Mouse (Mus musculus): ENCODE data around the gene Elmo1. TPM values are rescaled to one million over a fixed set of nuclear protein-coding genes. Genes with fewer than 3 reads are reported as not detected.

Elmo1 gene
- polyA plus RNA-seq, 1 experiment from 2014 or later: 3.1 TPM

GRCm38 (mm10) chr13:20164837-20165236 lies 74.4 kb downstream of the Elmo1 start:
- DNase-seq (no peak), ATAC-seq (ENCODE audit: low read depth) (peak; percentile 39; the same call in 1 of the 2 replicates)
- Histone ChIP-seq H3K27me3 (peaks cover 3% of the 10 kb centered on the region), H3K9me3 (replicated peaks) (no peaks in the 10 kb centered on the region), H3K36me3 (no peaks in the 10 kb centered on the region), H3K27ac (peak overlapping the region; percentile 60), H3K9ac (no peak overlapping the region), H3K4me2 (no peak overlapping the region), H3K4me3 (replicated peaks) (no peak overlapping the region), H3K4me1 (replicated peaks) (peaks cover 49% of the 10 kb centered on the region)
- 61% methylated on average over 2 of the region's 2 CpGs for WGBS (ENCODE audit: insufficient replicate concordance)

DNA sequence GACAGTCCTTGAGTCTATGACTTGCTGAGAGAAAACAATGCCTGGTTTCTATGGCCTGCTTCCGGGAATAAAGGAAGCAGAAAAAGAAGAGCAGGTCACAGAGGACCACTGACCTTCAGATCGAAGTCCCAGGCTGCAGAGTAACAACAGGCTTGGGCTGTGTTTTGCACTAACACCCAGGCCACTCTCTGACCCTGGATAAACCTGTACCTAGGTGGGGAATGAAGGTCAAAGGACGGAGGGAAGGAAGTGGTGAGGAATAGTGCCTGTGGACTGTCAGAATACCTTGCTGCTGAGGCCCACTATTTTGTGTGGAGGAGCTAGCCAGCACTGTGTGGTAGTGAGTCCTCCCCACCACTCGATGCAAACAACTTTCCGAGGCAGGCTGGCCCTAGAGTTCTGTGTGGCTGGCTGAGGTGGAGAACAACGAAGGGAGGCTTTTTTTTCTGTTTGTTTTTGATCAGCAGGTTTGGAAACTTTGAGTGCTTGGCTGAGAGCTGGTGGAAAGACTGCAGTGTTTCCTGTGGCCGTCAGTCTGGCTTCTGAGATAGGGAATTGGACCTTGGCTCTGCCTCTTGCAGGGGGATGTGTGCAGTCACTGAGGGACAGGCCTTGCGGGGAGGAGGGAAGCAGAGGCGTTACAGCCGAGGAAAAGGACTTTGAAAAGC lies 83.7 kb downstream of the Elmo1 start:
- 8% methylated on average over 10 of the region's 10 CpGs for WGBS (ENCODE audit: insufficient replicate concordance)
- ATAC-seq (ENCODE audit: low read depth) (peak; percentile 72), DNase-seq (no peak)
- no peak overlapping the region for H3K4me3 ChIP-seq (replicated peaks)
- H3K9me3 ChIP-seq (replicated peaks): no peaks in the 10 kb centered on the region
- H3K27ac ChIP-seq: peak overlapping the region; percentile 72
- no peaks in the 10 kb centered on the region for H3K36me3 ChIP-seq
- H3K4me1 ChIP-seq (replicated peaks): peaks cover 20% of the 10 kb centered on the region
- H3K27me3 ChIP-seq: peaks cover 41% of the 10 kb centered on the region
- H3K4me2 ChIP-seq: 0 out of 2 replicates have a peak overlapping the region, but pooled peaks have one; percentile 11
- peak overlapping the region; percentile 18; the same call in 1 of the 2 replicates for H3K9ac ChIP-seq

DNA sequence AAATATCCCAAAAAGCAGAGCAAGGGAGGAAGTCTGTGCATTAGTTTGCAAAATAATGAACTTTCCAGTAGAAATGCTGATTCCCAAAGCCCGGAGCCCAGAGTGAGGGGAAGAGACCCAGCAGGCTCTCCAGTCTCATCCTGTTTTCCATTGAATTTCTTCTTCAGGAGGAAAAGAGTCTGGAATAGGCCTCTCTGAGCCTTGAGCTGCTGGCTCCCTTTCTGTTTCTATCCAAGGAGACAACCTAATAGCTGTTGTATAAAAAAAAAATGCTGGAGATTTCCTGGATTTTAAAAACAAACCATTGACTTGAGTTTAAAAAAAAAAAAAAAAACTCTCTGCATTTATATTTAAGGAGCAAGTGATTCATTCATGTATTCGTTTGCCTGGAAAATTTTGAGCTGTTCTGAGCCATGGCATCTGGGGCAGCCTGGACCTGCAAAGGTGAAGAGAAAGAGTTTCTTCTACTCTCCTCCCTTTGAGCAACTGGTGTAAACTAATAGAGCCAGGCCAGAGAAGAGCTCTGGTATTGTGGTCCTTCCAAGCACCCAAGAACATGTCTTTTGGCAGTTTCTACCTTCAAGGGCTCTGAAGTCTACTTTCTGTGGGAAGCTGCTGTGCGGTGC lies 84.4 kb downstream of the Elmo1 start:
- H3K4me2 ChIP-seq: 0 out of 2 replicates have a peak overlapping the region, but pooled peaks have one; percentile 11
- ATAC-seq (ENCODE audit: low read depth): no peak
- peak overlapping the region; percentile 72 for H3K27ac ChIP-seq
- no peak overlapping the region; the same call in 1 of the 2 replicates for H3K9ac ChIP-seq
- peaks cover 20% of the 10 kb centered on the region for H3K4me1 ChIP-seq (replicated peaks)
- WGBS (ENCODE audit: insufficient replicate concordance): 45% methylated on average over 3 of the region's 3 CpGs
- DNase-seq: no peak
- H3K27me3 ChIP-seq: peaks cover 41% of the 10 kb centered on the region
- H3K4me3 ChIP-seq (replicated peaks): no peak overlapping the region
- H3K9me3 ChIP-seq (replicated peaks): no peaks in the 10 kb centered on the region
- H3K36me3 ChIP-seq: no peaks in the 10 kb centered on the region

- DNase-seq: no peak
- peaks cover 41% of the 10 kb centered on the region for H3K4me1 ChIP-seq (replicated peaks)
- H3K9me3 ChIP-seq (replicated peaks): no peaks in the 10 kb centered on the region
- WGBS (ENCODE audit: insufficient replicate concordance): 43% methylated on average over 5 of the region's 5 CpGs
- no peak overlapping the region for H3K4me2 ChIP-seq
- no peak overlapping the region for H3K9ac ChIP-seq
- H3K27me3 ChIP-seq: peaks cover 52% of the 10 kb centered on the region
- ATAC-seq (ENCODE audit: low read depth): no peak
- no peak overlapping the region for H3K4me3 ChIP-seq (replicated peaks)
- H3K36me3 ChIP-seq: no peaks in the 10 kb centered on the region
- no peak overlapping the region for H3K27ac ChIP-seq
Measured at GRCm38 (mm10) chr13:20180738-20181137, 90.3 kb downstream of the Elmo1 start.

- Histone ChIP-seq H3K27ac (no peak overlapping the region), H3K4me1 (replicated peaks) (peaks cover 43% of the 10 kb centered on the region), H3K9me3 (replicated peaks) (no peaks in the 10 kb centered on the region), H3K4me3 (replicated peaks) (no peak overlapping the region), H3K4me2 (no peak overlapping the region), H3K9ac (no peak overlapping the region), H3K27me3 (peaks cover 54% of the 10 kb centered on the region), H3K36me3 (no peaks in the 10 kb centered on the region)
- ATAC-seq (ENCODE audit: low read depth): no peak
- no peak for DNase-seq
- 37% methylated on average over 4 of the region's 4 CpGs for WGBS (ENCODE audit: insufficient replicate concordance)
Measured at GRCm38 (mm10) chr13:20181321-20181720, 90.9 kb downstream of the Elmo1 start.

DNA sequence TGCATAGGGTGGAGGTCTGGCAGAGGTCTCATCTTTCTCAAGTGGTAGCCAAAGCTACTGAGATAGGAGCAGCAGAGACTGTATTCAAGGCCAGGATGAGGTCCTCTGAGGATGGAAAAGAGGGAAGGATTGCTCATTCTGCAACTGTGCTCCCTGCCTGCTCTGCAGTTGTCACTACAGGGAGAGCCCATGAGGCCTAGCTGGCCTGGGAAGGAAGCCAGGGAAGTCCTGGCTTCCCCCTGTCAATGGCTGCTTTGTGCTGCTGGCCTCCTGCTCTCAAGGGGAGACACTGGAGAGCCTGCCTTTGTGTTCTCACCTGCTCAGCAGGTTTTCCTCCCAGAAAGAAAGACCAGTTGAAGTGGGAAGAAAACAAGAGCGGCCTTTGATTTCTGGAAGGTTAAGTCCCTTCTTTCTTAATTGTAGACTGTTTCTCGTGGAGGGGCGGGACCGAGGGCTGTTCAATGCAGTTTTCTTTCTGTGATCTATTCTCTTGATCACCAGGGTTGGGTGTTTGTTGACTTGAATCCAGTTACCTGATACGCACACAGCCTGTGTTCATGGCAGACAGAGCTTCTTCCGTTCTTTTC lies 91.9 kb downstream of the Elmo1 start:
- no peak overlapping the region for H3K4me2 ChIP-seq
- H3K27me3 ChIP-seq: peaks cover 52% of the 10 kb centered on the region
- H3K4me3 ChIP-seq (replicated peaks): no peak overlapping the region
- no peak for ATAC-seq (ENCODE audit: low read depth)
- H3K9me3 ChIP-seq (replicated peaks): no peaks in the 10 kb centered on the region
- H3K36me3 ChIP-seq: no peaks in the 10 kb centered on the region
- H3K4me1 ChIP-seq (replicated peaks): peaks cover 48% of the 10 kb centered on the region
- H3K27ac ChIP-seq: no peak overlapping the region
- no peak overlapping the region for H3K9ac ChIP-seq
- 73% methylated on average over 6 of the region's 6 CpGs for WGBS (ENCODE audit: insufficient replicate concordance)
- DNase-seq: no peak

DNA sequence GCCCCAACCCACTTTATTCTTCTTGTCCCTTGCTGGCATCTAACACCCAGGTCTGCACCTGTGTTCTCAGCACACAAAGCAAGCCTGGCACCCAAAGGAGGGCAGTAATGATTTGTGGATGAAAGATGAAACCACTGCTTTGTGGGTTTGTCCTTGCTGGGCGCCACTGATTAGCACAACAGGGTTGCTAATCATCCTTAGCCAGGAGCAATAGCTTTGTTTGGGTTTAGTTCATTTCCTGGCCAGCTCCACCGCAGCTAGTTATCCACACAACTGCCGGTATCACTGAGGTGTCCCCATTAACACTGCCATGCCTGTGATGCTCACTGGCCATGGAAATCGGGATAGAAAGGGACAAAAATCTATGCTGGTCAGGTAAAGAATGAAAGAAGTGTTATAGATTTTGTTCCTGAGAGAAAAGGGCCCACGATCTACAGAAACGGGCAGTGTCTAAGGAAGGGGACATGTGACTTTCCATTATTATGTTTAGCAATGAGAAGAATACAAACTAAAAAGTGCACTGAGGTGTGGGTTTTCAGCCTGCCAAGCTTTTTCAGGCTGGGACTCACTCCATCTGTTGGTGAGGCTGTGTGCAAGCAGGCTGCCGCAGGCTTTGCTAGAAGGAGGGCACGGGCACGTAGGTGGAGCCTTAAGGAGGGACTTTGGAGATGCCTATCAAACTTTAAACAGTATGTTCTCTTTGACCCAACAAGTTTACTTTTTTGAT lies 93.3 kb downstream of the Elmo1 start:
- ATAC-seq (ENCODE audit: low read depth): peak; percentile 53; the same call in 1 of the 2 replicates
- Histone ChIP-seq H3K9me3 (replicated peaks) (no peaks in the 10 kb centered on the region), H3K4me1 (replicated peaks) (peaks cover 60% of the 10 kb centered on the region), H3K27ac (0 out of 2 replicates have a peak overlapping the region, but pooled peaks have one; percentile 10), H3K4me2 (peak overlapping the region; percentile 27), H3K4me3 (replicated peaks) (no peak overlapping the region), H3K36me3 (no peaks in the 10 kb centered on the region), H3K27me3 (peaks cover 52% of the 10 kb centered on the region), H3K9ac (no peak overlapping the region)
- DNase-seq: peak; percentile 32
- WGBS (ENCODE audit: insufficient replicate concordance): 5% methylated on average over 9 of the region's 9 CpGs

DNA sequence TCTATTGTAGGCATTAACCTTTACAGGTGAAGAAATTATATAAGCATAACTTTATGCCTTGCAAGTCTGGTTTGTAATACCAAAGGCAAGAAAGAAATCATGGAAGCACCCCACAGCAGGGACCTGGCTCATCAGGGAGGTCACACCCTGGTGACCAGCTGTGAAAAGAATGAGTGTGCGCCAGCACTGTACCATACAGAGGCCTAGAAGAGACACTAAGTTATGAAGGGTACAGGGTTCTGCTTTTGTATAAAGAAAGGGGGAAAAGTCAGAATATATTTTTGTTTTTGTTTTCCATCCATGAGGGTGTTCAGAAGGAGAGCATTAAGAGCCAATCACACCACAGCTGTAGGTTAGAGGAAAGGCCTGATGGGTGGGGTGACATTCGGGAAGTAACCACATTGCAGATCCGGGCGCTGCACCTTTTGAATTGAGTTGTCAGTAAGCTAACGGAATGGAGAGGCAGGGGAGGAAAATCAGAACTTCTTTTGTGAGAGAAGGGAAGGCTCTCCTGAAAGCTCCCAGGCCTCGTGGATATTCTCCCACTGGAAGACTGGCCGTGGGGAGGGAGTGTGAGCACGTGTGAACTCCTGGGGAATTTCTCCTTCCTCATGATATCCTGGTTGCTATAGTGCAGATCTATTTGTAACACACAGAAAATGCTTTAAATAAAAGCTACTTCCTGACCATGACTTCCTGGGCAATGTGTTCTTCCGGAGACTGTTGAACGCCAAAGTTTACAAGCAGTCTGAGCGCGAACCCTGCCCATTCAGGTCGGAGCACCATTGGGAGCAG lies 94.0 kb downstream of the Elmo1 start:
- no peak for DNase-seq
- peak overlapping the region; percentile 63 for H3K4me2 ChIP-seq
- WGBS (ENCODE audit: insufficient replicate concordance): 15% methylated on average over 13 of the region's 13 CpGs

DNA sequence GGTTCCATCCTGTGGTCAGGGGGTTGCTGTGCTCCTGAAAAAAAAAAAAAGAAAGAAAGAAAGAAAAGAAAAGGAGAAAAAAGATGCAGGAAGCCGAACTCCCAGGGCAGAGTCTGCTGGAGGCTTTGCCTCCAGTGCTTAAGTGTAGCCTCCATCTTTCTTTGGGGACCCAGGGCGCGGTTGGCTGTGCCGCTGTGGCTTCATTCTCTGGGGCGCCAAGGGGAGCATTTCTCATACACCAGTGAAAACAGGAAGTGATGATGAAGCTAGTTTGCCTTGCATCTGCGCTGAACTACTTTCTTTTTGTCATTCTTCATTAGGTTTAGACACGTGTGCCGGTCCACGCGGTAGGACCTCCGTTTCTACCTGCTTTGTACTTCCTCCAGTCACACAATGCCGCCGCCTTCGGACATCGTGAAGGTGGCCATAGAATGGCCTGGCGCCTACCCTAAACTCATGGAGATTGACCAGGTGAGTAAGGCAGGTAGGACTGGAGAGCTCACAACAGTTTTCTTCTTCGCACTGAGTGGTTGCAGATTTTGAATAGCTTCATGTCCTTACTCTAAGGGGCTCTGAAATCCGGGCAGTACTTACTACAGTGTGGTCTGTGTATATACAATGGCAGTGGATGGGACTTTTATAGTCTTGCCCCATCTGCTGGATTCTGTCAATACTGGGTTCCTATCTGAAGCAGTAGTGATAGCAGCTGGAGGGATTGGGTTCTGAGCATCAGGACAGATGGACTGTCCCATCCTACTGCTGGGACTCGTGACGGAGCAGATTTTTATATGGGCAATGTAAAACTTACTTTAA lies 94.8 kb downstream of the Elmo1 start:
- peak overlapping the region; percentile 63 for H3K4me2 ChIP-seq
- H3K27ac ChIP-seq: peak overlapping the region; percentile 31; the same call in 1 of the 2 replicates
- H3K4me3 ChIP-seq (replicated peaks): peak overlapping the region; percentile 45
- WGBS (ENCODE audit: insufficient replicate concordance): 27% methylated on average over 20 of the region's 20 CpGs
- ATAC-seq (ENCODE audit: low read depth) (peak; percentile 42), DNase-seq (no peak)
- no peaks in the 10 kb centered on the region for H3K9me3 ChIP-seq (replicated peaks)
- H3K36me3 ChIP-seq: no peaks in the 10 kb centered on the region
- peak overlapping the region; percentile 37 for H3K9ac ChIP-seq
- H3K4me1 ChIP-seq (replicated peaks): peaks cover 60% of the 10 kb centered on the region
- H3K27me3 ChIP-seq: peaks cover 48% of the 10 kb centered on the region

More for the DNA sequence above, 94.0 kb downstream of the Elmo1 start:
- H3K27me3 ChIP-seq: peaks cover 48% of the 10 kb centered on the region
- no peaks in the 10 kb centered on the region for H3K36me3 ChIP-seq
- peak; percentile 47; the same call in 1 of the 2 replicates for ATAC-seq (ENCODE audit: low read depth)
- H3K9me3 ChIP-seq (replicated peaks): no peaks in the 10 kb centered on the region
- H3K9ac ChIP-seq: peak overlapping the region; percentile 37; the same call in 1 of the 2 replicates
- H3K27ac ChIP-seq: peak overlapping the region; percentile 31; the same call in 1 of the 2 replicates
- H3K4me3 ChIP-seq (replicated peaks): peak overlapping the region; percentile 45
- peaks cover 60% of the 10 kb centered on the region for H3K4me1 ChIP-seq (replicated peaks)

DNA sequence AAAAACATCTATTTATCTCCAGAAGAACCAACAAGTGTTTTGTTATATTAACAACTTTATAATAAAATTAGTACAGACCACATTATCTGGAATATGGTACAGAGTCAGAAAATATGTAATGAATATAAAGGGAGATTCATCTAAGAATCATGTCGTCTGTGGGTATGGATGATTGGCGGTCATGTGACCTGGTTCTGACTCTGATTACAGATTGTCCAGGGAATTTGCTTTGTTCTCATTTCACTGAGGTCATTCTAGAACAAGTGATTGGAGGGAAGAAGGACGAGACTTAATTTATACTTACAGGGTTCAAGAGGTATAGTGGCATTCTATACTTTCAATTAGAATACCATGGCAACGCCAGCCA lies 95.4 kb downstream of the Elmo1 start:
- Histone ChIP-seq H3K9ac (no peak overlapping the region), H3K9me3 (replicated peaks) (no peaks in the 10 kb centered on the region), H3K27me3 (peaks cover 48% of the 10 kb centered on the region), H3K27ac (no peak overlapping the region), H3K4me2 (peak overlapping the region; percentile 63; the same call in 1 of the 2 replicates), H3K4me3 (replicated peaks) (peak overlapping the region; percentile 45; the same call in 1 of the 2 replicates), H3K4me1 (replicated peaks) (peaks cover 60% of the 10 kb centered on the region), H3K36me3 (no peaks in the 10 kb centered on the region)
- DNase-seq (no peak), ATAC-seq (ENCODE audit: low read depth) (no peak)
- 58% methylated on average over 4 of the region's 4 CpGs for whole genome bisulfite sequencing (ENCODE audit: insufficient replicate concordance)

All from liver, embryonic 13.5 days (tissue).